Mouse (Mus musculus): ENCODE measurements around the gene Katnal1.

Gene Katnal1

GRCm38 (mm10) chr5:148955575-148955974 is 26.5 kb upstream of the Katnal1 start:
- DNase-seq (ENCODE audit: low read depth in 1 of 2, low spot score in 2 of 2), result no peak

GRCm38 (mm10) chr5:148954314-148955060 is 25.4 kb upstream of the Katnal1 start:
- DNase-seq (ENCODE audit: low read depth in 1 of 2, low spot score in 2 of 2), result no peak

DNA sequence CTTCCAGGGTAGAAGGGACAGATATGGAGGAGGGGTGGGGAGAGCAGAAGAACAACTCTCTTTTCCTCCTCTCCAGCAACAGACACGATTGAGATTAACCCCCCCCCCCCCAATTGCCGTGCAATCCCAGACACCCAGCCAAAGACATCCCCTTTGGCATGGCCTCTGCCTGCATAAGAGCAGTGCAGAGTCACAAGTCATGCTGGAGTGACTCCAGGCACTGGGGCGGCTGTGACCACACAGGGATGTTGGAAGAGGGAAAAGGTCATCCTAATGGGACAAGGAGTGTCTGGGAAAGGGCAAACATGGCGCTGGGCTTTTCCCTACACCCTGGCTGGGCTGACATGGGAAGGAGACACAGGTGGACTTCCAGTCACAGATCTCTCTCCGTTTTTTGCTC is 24.0 kb upstream of the Katnal1 start:
- DNase-seq (ENCODE audit: low read depth in 1 of 2, low spot score in 2 of 2), result no peak

DNA sequence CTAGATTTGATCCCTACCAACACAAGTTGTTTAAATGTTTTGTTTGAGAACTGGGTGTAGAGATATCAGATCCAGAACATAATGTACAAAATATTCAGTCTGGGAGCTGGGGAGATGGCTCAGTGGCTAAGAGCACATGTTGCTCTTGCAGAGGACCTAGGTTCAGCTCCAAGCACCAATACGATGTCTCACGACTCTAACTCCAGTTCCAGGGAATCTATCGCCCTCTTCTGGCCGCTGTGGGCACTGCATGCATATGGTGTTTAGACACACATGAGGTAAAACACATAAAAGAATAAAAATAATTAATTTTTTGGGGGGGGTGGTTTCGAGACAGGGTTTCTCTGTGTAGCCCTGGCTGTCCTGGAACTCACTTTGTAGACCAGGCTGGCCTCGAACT is 23.3 kb upstream of the Katnal1 start:
- DNase-seq (ENCODE audit: low read depth in 1 of 2, low spot score in 2 of 2), result peak in 1 of 2 experiments; percentile 29

GRCm38 (mm10) chr5:148951360-148951759 is 22.2 kb upstream of the Katnal1 start:
- no peak for DNase-seq (ENCODE audit: low read depth in 1 of 2, low spot score in 2 of 2)

DNA sequence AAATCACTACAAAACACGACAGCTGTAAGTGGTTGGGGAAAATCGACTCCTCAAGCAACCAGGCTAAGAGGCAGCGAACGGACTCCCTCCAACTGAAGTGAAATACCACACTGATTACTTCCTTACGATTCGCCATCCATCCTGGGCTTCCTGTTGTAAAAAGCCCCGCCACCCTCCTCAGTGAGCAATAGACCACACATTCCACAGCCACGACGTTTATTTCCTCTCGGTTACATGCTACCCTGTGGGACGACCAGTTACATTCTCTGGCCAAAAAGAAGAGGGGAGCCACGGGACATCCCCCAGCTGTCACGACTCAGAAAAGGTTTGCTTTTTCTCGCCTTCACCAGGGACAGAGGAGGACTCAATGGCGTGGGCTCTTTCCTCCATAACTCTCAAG is 20.9 kb upstream of the Katnal1 start:
- DNase-seq (ENCODE audit: low read depth in 1 of 2, low spot score in 2 of 2), result no peak

GRCm38 (mm10) chr5:148948577-148948976 is 19.5 kb upstream of the Katnal1 start:
- DNase-seq (ENCODE audit: low read depth in 1 of 2, low spot score in 2 of 2), result no peak

GRCm38 (mm10) chr5:148947412-148947811 is 18.3 kb upstream of the Katnal1 start:
- DNase-seq (ENCODE audit: low read depth in 1 of 2, low spot score in 2 of 2), result no peak

DNA sequence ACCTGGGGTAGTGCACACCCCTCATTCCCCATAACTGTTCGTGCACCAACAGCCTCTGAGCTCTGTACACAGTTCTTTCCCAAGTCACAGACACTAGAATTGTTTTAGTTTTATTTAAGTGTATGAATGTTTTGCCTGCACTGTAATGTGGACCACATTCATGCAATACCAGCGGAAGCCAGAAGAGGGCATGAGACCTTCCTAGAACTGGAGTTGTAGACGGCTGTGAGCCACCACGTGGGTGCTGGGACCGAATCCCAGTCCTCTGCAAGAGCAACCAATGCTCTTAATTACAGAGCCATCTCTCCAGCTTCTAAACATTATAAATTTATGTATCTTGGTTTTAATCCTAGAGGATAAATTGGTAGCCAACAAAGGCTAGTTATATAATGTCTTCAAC is 17.7 kb upstream of the Katnal1 start:
- no peak for DNase-seq (ENCODE audit: low read depth in 1 of 2, low spot score in 2 of 2)

DNA sequence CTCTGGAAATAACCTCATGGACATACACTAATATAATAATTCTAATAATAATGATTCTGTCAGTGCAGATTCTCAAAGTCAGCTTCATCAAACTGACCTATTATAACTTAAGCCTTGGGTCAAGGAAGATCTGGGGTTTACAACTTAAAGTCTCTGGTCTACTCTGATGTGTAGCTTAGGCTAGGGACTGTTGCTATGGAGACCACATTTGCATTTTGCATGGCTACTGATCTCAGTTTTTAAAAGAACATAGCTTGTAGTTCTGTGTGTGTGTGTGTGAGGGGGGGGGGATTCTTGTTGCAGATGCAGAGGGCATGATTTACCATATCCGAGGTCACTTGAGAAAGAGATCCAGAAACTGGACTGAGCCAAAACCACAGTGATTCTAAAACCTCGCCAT is 16.6 kb upstream of the Katnal1 start:
- DNase-seq (ENCODE audit: low read depth in 1 of 2, low spot score in 2 of 2), result no peak

DNA sequence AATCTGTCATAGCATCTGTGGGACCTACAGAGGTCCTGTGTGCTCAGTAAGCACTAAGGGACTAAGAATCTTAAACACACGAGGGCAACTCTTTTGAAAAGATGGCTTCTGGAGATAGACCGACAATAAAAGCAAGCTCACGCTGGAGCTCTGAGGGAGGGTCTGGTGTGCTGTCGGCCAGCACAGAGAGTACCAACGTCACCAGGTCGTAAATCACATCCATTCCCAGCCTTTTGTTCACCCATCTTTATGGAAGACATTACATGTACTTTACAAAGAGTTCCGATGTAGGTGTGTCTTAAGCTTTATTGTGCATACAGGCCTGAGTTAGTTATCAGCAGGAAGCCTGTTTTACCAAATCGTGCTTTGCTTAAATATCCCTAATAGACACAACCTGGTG is 14.9 kb upstream of the Katnal1 start:
- no peak for DNase-seq (ENCODE audit: low read depth in 1 of 2, low spot score in 2 of 2)

- DNase-seq (ENCODE audit: low read depth in 1 of 2, low spot score in 2 of 2), result no peak
Measured at GRCm38 (mm10) chr5:148943444-148943843, 14.3 kb upstream of the Katnal1 start.

GRCm38 (mm10) chr5:148942957-148943356 is 13.8 kb upstream of the Katnal1 start:
- DNase-seq (ENCODE audit: low read depth in 1 of 2, low spot score in 2 of 2), result no peak

GRCm38 (mm10) chr5:148942305-148942704 is 13.2 kb upstream of the Katnal1 start:
- no peak for DNase-seq (ENCODE audit: low read depth in 1 of 2, low spot score in 2 of 2)

GRCm38 (mm10) chr5:148941867-148942266 is 12.7 kb upstream of the Katnal1 start:
- DNase-seq (ENCODE audit: low read depth in 1 of 2, low spot score in 2 of 2), result no peak

GRCm38 (mm10) chr5:148939948-148940382 is 10.8 kb upstream of the Katnal1 start:
- DNase-seq (ENCODE audit: low read depth in 1 of 2, low spot score in 2 of 2), result no peak

DNA sequence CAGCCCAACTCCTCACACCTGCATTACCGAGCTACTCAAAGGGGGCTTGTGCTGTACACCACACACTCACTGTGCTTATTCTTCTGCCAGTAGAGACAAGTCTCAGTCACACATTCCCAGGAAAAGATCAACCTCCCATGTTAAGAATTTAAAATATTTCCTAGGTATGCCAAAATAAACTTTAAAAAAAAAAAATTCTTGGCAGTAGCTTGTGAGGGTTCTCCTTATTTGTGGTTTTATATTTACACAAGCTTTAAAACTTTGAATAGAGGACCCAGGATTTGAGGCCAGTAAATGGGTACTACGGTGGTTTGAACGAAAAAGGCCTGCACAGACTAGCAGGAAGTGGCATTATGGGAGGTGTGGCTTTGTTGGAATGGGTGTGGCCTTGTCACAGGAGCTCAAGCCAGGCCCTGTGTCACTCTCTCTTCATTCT is 7.4 kb upstream of the Katnal1 start:
- no peak for DNase-seq (ENCODE audit: low read depth in 1 of 2, low spot score in 2 of 2)

- no peak for DNase-seq (ENCODE audit: low read depth in 1 of 2, low spot score in 2 of 2)
Measured at GRCm38 (mm10) chr5:148935871-148936270, 6.8 kb upstream of the Katnal1 start.

GRCm38 (mm10) chr5:148935071-148935821 is 6.1 kb upstream of the Katnal1 start:
- no peak for DNase-seq (ENCODE audit: low read depth in 1 of 2, low spot score in 2 of 2)

GRCm38 (mm10) chr5:148934457-148934856 is 5.3 kb upstream of the Katnal1 start:
- DNase-seq (ENCODE audit: low read depth in 1 of 2, low spot score in 2 of 2), result no peak

DNA sequence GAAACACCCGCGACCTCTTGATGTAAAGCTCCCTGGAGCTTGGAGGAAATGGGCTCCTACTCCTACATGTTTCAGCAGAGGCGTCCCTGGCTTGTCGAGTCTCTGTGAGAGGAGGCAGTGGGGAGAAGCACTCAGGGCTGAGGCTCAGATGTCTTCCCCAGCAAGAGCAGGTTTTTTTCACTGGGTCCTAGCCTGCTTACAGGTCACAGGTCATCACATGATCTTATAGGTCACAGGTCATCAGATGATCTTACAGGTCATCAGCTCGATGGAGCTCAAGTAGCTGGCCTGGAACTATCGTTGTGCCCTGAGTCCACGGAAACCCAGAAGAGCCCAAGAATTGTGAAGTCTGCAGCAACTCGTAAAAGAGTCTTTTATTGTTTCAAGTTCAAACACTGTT is 4.6 kb upstream of the Katnal1 start:
- DNase-seq (ENCODE audit: low read depth in 1 of 2, low spot score in 2 of 2), result no peak

- DNase-seq (ENCODE audit: low read depth in 1 of 2, low spot score in 2 of 2), result no peak
Measured at GRCm38 (mm10) chr5:148931301-148931700, 2.2 kb upstream of the Katnal1 start.
